Mouse (Mus musculus) intestine, postnatal 0 days (tissue): ENCODE data around the gene Mov10l1. TPM values are rescaled to one million over a fixed set of nuclear protein-coding genes. Genes with fewer than 3 reads are reported as not detected.

Experiments used
- ATAC-seq: fragments of 200-750 bp; cut with Nextera tagmentation; 2 replicates; pipeline ENCODE4 v1.8.0; 2017; ENCODE audit warnings: mild to moderate bottlenecking, moderate TSS enrichment, moderate library complexity
- H3K27ac ChIP-seq: fragments of 300-500 bp; sonication (generic); 2 replicates; pipeline ENCODE4 v1.5.1; 2014; ENCODE audit warnings: mild to moderate bottlenecking, low read depth, low read length, moderate library complexity
- H3K27me3 ChIP-seq: fragments of 300-500 bp; sonication (generic); replicated peaks from 2 replicates; pipeline ENCODE4 v1.6.1; 2014; ENCODE audit warnings: low read length, mixed read lengths; ENCODE audit not compliant: control insufficient read depth, insufficient read depth
- H3K36me3 ChIP-seq: fragments of 300-500 bp; sonication (generic); 2 replicates; pipeline ENCODE4 v1.6.1; 2014; ENCODE audit warnings: mild to moderate bottlenecking, moderate library complexity; ENCODE audit not compliant: control insufficient read depth, insufficient read depth
- H3K4me1 ChIP-seq: fragments of 300-500 bp; sonication (generic); replicated peaks from 2 replicates; pipeline ENCODE4 v1.6.1; 2014; ENCODE audit warnings: antibody characterized with exemption, low read length, mixed read lengths; ENCODE audit not compliant: control insufficient read depth, insufficient read depth
- H3K4me2 ChIP-seq: fragments of 300-500 bp; sonication (generic); replicated peaks from 2 replicates; pipeline ENCODE4 v1.6.1; 2014; ENCODE audit warnings: low read depth, mild to moderate bottlenecking, moderate library complexity
- H3K4me3 ChIP-seq: fragments of 300-500 bp; sonication (generic); 2 replicates; pipeline ENCODE4 v1.5.1; 2014; ENCODE audit warnings: low read depth, low read length
- H3K9ac ChIP-seq: fragments of 300-500 bp; sonication (generic); 2 replicates; pipeline ENCODE4 v1.6.1; 2014; ENCODE audit warnings: mild to moderate bottlenecking, low read depth, low read length
- H3K9me3 ChIP-seq: fragments of 300-500 bp; sonication (generic); 2 replicates; pipeline ENCODE4 v1.6.1; 2016; ENCODE audit warnings: mixed run types; ENCODE audit not compliant: control insufficient read depth
- CTCF ChIP-seq: sonication (generic); IDR thresholded peaks from 2 replicates; pipeline ENCODE4 v1.5.1; 2016; ENCODE audit warnings: low read depth, mild to moderate bottlenecking, control low read depth, antibody characterized with exemption, moderate library complexity
- WGBS: fragments of 180-500 bp; shearing (Covaris S2); extraction: QIAGEN DNeasy Blood & Tissue Kit; methylation state at CpG from one replicate; pipeline ENCODE4 v1.1.7; 2014; 5-methylcytosine and 5-hydroxymethylcytosine counted together
- polyA plus RNA-seq: library from polyadenylated mRNA; unstranded; fragments of >200 nt; fragmentation: Nextera tagmentation; extraction: Ambion mirVana; gene quantifications from 2 replicates; pipeline ENCODE4 v1.2.1, GENCODE M21; 2015

Mov10l1 gene
- polyA plus RNA-seq, 1 experiment from 2014 or later: not detected

DNA sequence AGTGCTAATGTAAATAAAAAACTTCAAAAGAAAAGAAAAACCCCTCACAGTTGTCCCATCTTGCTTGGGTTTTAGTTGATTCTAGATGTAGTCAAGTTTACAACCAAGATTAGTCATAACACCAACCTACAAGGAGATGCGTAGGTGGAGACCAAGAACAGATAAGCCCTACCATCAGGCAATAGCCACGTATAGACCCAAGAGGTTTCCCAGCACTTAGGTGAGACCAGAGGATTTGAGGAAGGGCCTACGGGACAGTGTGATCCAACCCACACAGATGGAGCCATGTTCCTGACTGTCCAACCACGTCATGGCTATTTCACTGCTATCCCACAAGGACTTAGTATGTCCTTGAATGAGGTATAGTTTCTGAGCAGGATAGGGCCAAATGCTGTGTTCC, 10.4 kb upstream of the Mov10l1 start:
- no peak overlapping the region for H3K4me3 ChIP-seq
- no peak overlapping the region for H3K9ac ChIP-seq
- no peak for ATAC-seq
- no peak overlapping the region for H3K27ac ChIP-seq
- H3K9me3 ChIP-seq: no peaks in the 10 kb centered on the region
- H3K36me3 ChIP-seq: no peaks in the 10 kb centered on the region
- H3K27me3 ChIP-seq: no peaks in the 10 kb centered on the region
- H3K4me2 ChIP-seq: no peak overlapping the region
- no peaks in the 10 kb centered on the region for H3K4me1 ChIP-seq
- TF ChIP-seq CTCF: no peak
- 80% methylated on average over 4 of the region's 4 CpGs for WGBS

- no peak for TF ChIP-seq CTCF
- Histone ChIP-seq H3K36me3 (no peaks in the 10 kb centered on the region), H3K9ac (no peak within 1 kb of the TSS), H3K4me2 (no peak within 1 kb of the TSS), H3K27ac (no peak within 1 kb of the TSS), H3K27me3 (no peaks in the 10 kb centered on the region), H3K9me3 (no peaks in the 10 kb centered on the region), H3K4me1 (no peaks in the 10 kb centered on the region), H3K4me3 (no peak within 1 kb of the TSS)
- ATAC-seq: no peak
- 79% methylated on average over 10 of the region's 10 CpGs for WGBS
Measured at GRCm38 (mm10) chr15:88978281-88979137, 4.2 kb upstream of the Mov10l1 start, which contains the start of gene Mlc1. Gene Mlc1 (minus strand): TSS chr15:88979007.

GRCm38 (mm10) chr15:88979138-88979446, 3.6 kb upstream of the Mov10l1 start:
- 61% methylated on average over 3 of the region's 3 CpGs for WGBS
- no peaks in the 10 kb centered on the region for H3K9me3 ChIP-seq
- no peak overlapping the region for H3K4me3 ChIP-seq
- no peaks in the 10 kb centered on the region for H3K4me1 ChIP-seq
- H3K9ac ChIP-seq: no peak overlapping the region
- H3K36me3 ChIP-seq: no peaks in the 10 kb centered on the region
- no peaks in the 10 kb centered on the region for H3K27me3 ChIP-seq
- ATAC-seq: no peak
- no peak overlapping the region for H3K27ac ChIP-seq
- no peak overlapping the region for H3K4me2 ChIP-seq
- TF ChIP-seq CTCF: no peak

DNA sequence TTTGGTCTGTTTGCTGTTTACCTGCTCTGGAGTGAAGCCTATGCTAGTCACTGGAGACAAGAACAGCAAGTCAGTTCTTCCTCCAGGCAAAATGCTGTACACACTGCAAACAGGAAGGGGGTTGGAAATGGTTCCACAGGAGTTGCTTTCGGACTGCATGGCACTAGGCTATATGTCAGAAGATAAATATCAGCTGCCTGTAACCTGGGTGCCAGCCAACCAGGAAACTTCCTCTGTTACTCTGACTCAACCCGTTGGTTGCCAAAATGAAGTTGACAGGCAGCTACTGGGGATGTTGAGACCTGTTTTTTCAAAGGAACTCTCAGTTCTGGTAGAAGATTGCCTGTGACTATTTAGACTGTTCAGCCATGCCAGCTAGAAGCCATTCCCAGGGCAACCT, 6.5 kb downstream of the Mov10l1 start:
- no peaks in the 10 kb centered on the region for H3K27me3 ChIP-seq
- no peak for TF ChIP-seq CTCF
- no peaks in the 10 kb centered on the region for H3K4me1 ChIP-seq
- no peaks in the 10 kb centered on the region for H3K9me3 ChIP-seq
- H3K9ac ChIP-seq: no peak overlapping the region
- 47% methylated on average over 2 of the region's 2 CpGs for WGBS
- ATAC-seq: no peak
- no peak overlapping the region for H3K4me3 ChIP-seq
- no peak overlapping the region for H3K4me2 ChIP-seq
- no peak overlapping the region for H3K27ac ChIP-seq
- no peaks in the 10 kb centered on the region for H3K36me3 ChIP-seq

DNA sequence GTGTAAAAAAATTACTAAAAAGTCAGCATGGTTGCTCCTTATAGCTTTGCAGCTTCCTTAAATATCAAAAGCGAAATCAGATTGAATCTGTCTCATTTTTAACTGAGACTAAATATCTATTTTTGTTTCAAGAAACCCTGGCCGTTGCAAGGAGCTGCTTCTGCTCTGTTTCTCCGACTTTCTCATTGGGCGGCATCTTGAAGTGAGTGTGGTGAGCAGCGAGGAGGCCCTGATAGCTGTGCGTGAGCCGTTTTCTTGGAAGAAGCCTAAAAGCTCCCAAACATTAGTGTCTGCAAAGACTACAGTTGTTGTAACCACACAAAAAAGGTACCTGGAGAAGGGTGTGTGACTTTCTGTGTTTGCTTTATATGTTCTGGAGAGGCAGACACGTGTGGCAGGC, 15.9 kb downstream of the Mov10l1 start:
- no peak overlapping the region for H3K4me2 ChIP-seq

GRCm38 (mm10) chr15:88999124-88999523, 16.4 kb downstream of the Mov10l1 start:
- WGBS: 78% methylated on average over 2 of the region's 2 CpGs

More for the DNA sequence above, 15.9 kb downstream of the Mov10l1 start:
- no peak for ATAC-seq
- H3K27ac ChIP-seq: no peak overlapping the region
- no peaks in the 10 kb centered on the region for H3K9me3 ChIP-seq
- no peaks in the 10 kb centered on the region for H3K36me3 ChIP-seq
- no peaks in the 10 kb centered on the region for H3K4me1 ChIP-seq
- H3K9ac ChIP-seq: no peak overlapping the region
- no peak overlapping the region for H3K4me3 ChIP-seq
- WGBS: 71% methylated on average over 8 of the region's 8 CpGs
- no peaks in the 10 kb centered on the region for H3K27me3 ChIP-seq
- TF ChIP-seq CTCF: no peak

More at GRCm38 (mm10) chr15:88999124-88999523, 16.4 kb downstream of the Mov10l1 start:
- Histone ChIP-seq H3K27ac (no peak overlapping the region), H3K4me2 (no peak overlapping the region), H3K4me3 (no peak overlapping the region), H3K4me1 (no peaks in the 10 kb centered on the region), H3K36me3 (no peaks in the 10 kb centered on the region), H3K27me3 (no peaks in the 10 kb centered on the region), H3K9ac (no peak overlapping the region), H3K9me3 (no peaks in the 10 kb centered on the region)
- TF ChIP-seq CTCF: peak; percentile 57
- ATAC-seq: no peak
